Mouse (Mus musculus) megakaryocyte, embryonic 14.5 days (primary cell): ENCODE results near the gene Rtp1. TPM values are rescaled to one million over a fixed set of nuclear protein-coding genes. Genes with fewer than 3 reads are reported as not detected.

Source experiments
- H3K27me3 ChIP-seq: replicated peaks from 2 replicates; pipeline ENCODE3; 2012; ENCODE audit warnings: inconsistent platforms
- H3K36me3 ChIP-seq: replicated peaks from 2 replicates; pipeline ENCODE3; 2012; ENCODE audit warnings: low read length, inconsistent platforms, mixed read lengths
- H3K4me1 ChIP-seq: 2 replicates; pipeline ENCODE4 v1.6.1; 2012; ENCODE audit warnings: inconsistent platforms
- H3K4me3 ChIP-seq: replicated peaks from 2 replicates; pipeline ENCODE3; 2012; ENCODE audit warnings: moderate library complexity, mild to moderate bottlenecking, inconsistent platforms
- H3K9me3 ChIP-seq: 2 replicates; pipeline ENCODE4 v1.6.1; 2012; ENCODE audit warnings: inconsistent platforms
- FLI1 ChIP-seq: IDR thresholded peaks from 2 replicates; pipeline ENCODE4 v1.6.1; 2012; ENCODE audit warnings: low read length, inconsistent platforms, mixed read lengths
- GATA1 ChIP-seq: IDR thresholded peaks from 3 replicates; pipeline ENCODE4 v1.6.1; 2012; ENCODE audit warnings: mixed read lengths, low read length, inconsistent platforms, borderline replicate concordance
- polyA plus RNA-seq: library from polyadenylated mRNA; stranded (reverse); fragments of >175 nt; gene quantifications from 2 replicates; pipeline ENCODE4 v1.2.3, GENCODE M21; 2012; ENCODE audit warnings: low replicate concordance; ENCODE audit not compliant: insufficient read depth

Rtp1 gene
- polyA plus RNA-seq, 1 experiment = not detected

DNA sequence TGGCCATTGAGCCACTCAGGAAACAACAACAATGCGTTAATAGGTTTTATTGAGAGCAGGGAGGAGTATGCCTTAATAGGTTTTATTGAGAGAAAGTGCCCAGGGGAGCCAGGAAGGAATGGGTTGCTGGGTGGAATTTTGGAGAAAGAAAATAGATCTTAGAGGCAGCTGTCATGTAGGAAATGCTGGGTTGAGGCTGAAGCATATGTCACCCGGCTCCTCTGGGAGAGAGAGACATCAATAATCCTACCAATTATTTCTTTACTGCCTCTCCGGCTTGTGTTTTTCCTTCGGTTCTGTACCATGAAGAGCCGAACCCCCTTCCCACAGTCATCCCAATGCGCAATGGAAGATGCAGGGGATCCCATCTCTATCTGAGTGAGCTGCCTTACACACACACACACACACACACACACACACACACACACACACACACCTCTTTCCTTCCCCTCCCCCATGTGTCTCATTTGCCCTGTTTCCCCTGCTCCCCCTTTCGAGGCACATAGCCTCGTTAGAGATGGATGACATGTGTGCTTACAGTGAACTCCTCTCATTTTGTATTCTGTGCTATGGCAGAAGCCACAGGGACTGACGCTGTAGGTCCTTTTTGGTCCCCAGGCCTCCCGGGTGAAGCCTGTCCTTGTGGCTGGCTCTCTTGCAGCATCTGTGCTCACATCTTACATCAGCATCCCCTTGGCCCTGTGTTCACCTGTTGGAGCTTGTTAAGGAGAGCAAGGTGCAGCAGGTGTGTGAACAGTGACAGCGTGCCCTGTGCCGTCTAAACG is 11.3 kb upstream of the Rtp1 start:
- H3K4me3 ChIP-seq = no peak overlapping the region
- H3K4me1 ChIP-seq = no peaks in the 10 kb centered on the region
- peaks cover 4% of the 10 kb centered on the region for H3K27me3 ChIP-seq
- no peaks in the 10 kb centered on the region for H3K36me3 ChIP-seq
- TF ChIP-seq GATA1 (no peak), FLI1 (no peak)
- peaks cover 12% of the 10 kb centered on the region for H3K9me3 ChIP-seq

DNA sequence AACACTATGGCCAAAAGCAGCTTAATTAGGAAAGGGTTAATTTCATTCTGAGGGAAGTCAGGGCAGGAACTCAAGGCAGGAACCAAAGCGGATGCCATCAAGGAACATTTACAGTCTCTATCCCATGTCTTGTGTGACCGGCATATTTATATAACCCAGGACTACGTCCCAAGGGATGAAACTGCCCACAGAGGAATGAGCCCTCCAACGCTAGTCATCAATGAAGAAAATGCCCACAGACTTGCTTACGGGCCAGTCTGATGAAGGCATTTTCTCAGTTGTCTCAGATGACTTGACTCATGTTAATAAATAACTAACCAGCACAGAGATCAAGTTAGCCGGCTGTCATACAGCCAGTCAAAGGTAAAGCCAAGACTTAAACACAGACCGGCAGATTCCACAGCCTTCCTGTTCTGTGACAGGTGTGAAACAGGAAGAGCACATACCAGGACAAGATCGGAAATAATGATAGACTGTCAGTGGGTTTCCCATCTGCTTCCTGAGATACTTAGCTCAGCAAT is 9.3 kb upstream of the Rtp1 start:
- TF ChIP-seq FLI1 (no peak), GATA1 (no peak)
- Histone ChIP-seq H3K4me1 (no peaks in the 10 kb centered on the region), H3K36me3 (no peaks in the 10 kb centered on the region), H3K27me3 (peaks cover 4% of the 10 kb centered on the region), H3K4me3 (no peak overlapping the region), H3K9me3 (peaks cover 12% of the 10 kb centered on the region)

DNA sequence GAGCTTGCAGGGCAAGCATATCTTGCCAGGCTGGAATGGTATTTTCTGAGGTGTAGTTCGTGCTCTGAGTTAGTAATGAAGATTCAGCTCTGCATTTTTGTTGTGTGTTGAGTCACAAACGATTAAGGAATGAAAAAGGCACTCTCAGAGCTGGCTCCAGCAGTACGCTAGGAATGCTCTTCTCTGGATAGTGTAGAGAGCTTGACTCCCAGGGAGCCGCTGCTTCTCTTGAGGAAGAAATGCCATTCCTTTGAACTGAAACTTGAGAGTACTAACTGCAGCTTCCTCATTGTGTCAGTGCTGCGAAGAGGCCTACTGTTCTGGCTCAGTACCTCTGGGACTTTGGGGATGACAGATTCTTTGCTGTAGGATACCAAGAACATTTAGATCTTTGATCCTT is 5.1 kb upstream of the Rtp1 start:
- Histone ChIP-seq H3K27me3 (no peaks in the 10 kb centered on the region), H3K36me3 (no peaks in the 10 kb centered on the region), H3K4me3 (no peak overlapping the region), H3K4me1 (no peaks in the 10 kb centered on the region), H3K9me3 (peaks cover 4% of the 10 kb centered on the region; the same call in 1 of the 2 replicates)
- TF ChIP-seq FLI1 = no peak
- TF ChIP-seq GATA1 = no peak

DNA sequence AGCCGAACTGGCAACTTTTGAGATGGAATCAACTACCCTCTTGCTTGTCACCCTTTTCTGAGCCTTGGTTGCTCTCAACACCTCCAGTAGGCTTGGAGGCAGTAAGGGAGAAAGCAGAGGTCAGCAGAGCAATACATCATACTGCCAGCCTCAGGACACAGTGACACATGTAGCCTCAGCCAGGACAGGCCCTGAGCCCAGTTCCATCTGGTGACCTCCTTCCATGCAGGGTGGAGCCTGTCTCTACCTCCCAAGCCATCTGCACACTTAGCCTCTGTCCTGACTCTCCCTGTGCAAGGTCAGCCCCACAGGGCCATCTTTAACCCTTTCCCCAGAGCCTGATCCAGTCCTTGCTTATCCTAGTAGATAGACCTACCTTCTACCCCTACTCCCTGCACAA is 1.2 kb upstream of the Rtp1 start:
- TF ChIP-seq FLI1 (no peak), GATA1 (no peak)
- H3K27me3 ChIP-seq = no peaks in the 10 kb centered on the region
- peak overlapping the region; percentile 38 for H3K4me3 ChIP-seq
- no peaks in the 10 kb centered on the region for H3K4me1 ChIP-seq
- no peaks in the 10 kb centered on the region for H3K9me3 ChIP-seq
- no peaks in the 10 kb centered on the region for H3K36me3 ChIP-seq

DNA sequence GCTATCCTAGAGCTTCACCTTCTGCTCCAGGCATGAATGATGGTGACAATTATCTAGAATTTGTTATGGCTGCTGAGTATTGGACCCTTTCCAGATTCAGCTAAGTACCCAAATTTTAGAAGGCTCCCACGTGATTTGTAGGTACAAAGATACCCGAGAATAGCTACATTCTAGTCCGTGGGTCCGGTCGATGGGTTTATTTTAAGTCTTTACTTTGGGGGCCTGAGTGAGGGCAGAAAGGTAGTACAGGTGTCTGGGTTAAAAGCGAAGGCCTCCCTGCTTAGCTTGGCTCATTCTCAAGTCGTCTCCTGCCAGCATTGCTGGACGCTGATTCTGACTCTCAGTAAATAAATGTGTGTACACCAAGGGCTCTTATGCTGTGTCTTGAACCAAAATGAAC is 1.1 kb downstream of the Rtp1 start:
- Histone ChIP-seq H3K27me3 (no peaks in the 10 kb centered on the region), H3K9me3 (no peaks in the 10 kb centered on the region), H3K36me3 (no peaks in the 10 kb centered on the region), H3K4me3 (no peak overlapping the region), H3K4me1 (no peaks in the 10 kb centered on the region)
- TF ChIP-seq GATA1 (no peak), FLI1 (no peak)

DNA sequence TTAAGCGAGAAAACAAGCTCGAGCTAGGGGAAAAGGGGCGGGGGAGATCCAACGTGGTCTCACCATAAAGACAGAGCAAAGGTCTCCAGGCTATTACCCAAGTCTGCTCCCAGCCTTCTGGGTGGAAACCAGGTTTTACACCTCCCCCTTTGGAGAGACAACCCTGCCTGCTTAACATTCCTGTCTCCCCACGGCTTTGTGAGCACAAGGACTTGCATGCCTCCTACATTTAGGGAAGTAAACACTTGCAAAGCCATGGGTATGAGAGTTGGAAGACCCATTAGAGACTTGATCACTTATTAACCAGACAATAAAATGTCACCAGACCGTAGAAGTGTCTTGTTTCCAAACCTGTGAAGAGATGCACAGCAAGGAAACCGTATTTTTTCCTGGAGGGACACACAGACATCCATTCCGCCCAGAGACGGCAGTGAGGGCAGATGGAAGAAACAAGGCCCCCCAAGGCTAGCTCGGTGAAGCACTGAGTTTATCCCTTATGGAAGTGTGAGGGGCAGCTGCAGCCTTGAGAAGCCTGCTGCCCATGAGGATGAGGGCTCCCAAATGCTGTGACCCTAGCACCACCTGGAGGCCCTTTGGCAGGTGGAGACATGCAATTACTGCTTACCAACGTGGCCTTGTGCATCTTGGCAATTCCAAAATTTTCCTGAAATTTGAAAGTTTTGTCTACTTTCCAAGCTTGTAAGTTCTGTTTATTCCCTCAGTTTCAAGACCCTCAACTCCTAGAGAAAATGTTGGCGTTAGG is 8.7 kb downstream of the Rtp1 start:
- Histone ChIP-seq H3K4me1 (no peaks in the 10 kb centered on the region), H3K27me3 (peaks cover 2% of the 10 kb centered on the region), H3K4me3 (no peak overlapping the region), H3K36me3 (no peaks in the 10 kb centered on the region), H3K9me3 (peaks cover 9% of the 10 kb centered on the region)
- TF ChIP-seq FLI1 = no peak
- TF ChIP-seq GATA1 = no peak

DNA sequence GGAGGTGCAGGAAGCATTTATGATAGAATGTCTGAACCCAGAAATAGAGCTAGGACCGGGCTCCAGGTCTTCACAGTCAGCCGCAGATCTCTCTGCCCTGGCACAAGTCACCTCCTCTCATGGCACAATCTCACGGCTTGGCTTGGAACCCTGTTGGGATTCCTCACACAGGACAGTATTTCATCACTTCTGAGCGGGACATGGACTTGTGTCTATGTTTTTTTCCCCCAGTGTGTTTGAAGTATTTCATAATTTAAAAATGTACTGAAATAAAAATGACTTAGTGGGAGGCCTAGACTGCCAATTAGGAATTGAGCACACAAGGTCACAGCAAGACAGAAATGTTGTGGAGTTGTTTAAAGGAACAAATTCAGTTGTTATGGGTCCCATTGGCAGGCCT is 15.3 kb downstream of the Rtp1 start:
- Histone ChIP-seq H3K4me3 (no peak overlapping the region), H3K27me3 (no peaks in the 10 kb centered on the region), H3K9me3 (peaks cover 15% of the 10 kb centered on the region), H3K36me3 (no peaks in the 10 kb centered on the region), H3K4me1 (no peaks in the 10 kb centered on the region)
- TF ChIP-seq FLI1 = no peak
- TF ChIP-seq GATA1 = no peak

DNA sequence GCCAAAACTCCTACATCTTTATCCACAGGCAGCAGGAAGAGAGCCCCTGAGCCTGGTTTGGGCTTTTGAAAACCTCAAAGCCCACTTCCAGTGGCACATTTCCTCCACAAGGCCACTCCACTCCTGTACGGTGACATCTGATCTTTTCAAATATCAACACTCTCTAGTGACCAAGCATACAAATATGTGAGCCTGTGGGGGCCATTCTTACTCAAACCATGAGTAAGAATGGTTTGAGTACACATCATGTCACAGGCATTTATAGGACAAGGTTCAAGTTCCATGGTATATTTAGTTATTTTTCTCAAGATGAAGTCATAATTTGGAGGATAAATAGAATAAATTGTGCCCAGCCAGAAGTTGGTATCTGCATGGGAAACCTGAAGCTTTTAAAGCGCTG is 21.0 kb downstream of the Rtp1 start:
- peaks cover 5% of the 10 kb centered on the region for H3K27me3 ChIP-seq
- TF ChIP-seq FLI1 (no peak), GATA1 (no peak)
- no peaks in the 10 kb centered on the region for H3K36me3 ChIP-seq
- no peaks in the 10 kb centered on the region for H3K9me3 ChIP-seq
- H3K4me1 ChIP-seq = no peaks in the 10 kb centered on the region; the same call in 1 of the 2 replicates
- H3K4me3 ChIP-seq = no peak overlapping the region

DNA sequence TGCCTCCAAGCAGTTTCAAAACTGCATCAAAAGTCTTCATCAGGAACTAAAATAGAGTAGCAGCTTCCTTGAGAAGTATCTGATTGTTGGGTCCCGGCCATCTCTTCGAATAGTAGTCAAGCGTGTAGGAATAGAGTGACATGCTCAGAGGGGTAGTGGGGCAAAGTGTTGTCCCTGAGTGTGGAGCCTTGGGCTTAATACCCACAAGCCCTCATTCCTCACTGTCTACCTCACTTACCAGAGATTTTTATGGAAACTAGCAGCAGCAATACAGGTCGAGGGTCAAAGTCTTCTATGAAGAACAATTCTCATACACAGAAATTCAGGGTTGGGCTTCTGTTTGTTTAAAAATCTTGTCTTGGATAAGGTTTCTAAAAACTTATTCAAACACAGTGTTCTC is 21.9 kb downstream of the Rtp1 start:
- no peaks in the 10 kb centered on the region for H3K9me3 ChIP-seq
- H3K36me3 ChIP-seq = no peaks in the 10 kb centered on the region
- H3K27me3 ChIP-seq = peaks cover 5% of the 10 kb centered on the region
- H3K4me1 ChIP-seq = no peaks in the 10 kb centered on the region; the same call in 1 of the 2 replicates
- H3K4me3 ChIP-seq = no peak overlapping the region
- TF ChIP-seq FLI1 (no peak), GATA1 (no peak)

DNA sequence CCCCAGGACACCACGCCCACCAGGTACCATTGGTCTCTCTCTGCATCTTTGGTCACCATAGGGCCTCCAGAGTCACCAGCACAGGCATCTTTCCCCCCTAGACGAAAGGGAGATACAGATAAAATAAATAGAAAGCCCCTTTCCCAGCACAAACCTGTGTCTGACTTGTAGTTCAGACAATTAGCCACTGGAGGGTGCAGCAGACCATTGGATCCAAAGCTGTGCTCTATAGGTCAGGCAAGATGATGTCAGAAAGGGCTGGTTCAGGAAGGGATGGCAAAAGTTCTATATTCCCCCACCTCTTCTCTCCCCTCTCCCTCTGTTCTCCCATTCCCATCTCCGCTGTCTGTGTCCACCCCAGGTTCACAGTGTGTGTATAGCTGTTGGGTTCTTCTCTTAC is 23.5 kb downstream of the Rtp1 start:
- peaks cover 5% of the 10 kb centered on the region for H3K27me3 ChIP-seq
- H3K4me3 ChIP-seq = no peak overlapping the region
- H3K9me3 ChIP-seq = no peaks in the 10 kb centered on the region

More for the DNA sequence above, 23.5 kb downstream of the Rtp1 start:
- TF ChIP-seq FLI1 = no peak
- no peak for TF ChIP-seq GATA1
- Histone ChIP-seq H3K4me1 (no peaks in the 10 kb centered on the region; the same call in 1 of the 2 replicates), H3K36me3 (no peaks in the 10 kb centered on the region)
